Mouse (Mus musculus) intestine, postnatal 0 days (tissue): ENCODE results near the gene Cyp2t4. TPM values are rescaled to one million over a fixed set of nuclear protein-coding genes. Genes with fewer than 3 reads are reported as not detected.

ENCODE experiments used
- ATAC-seq: fragments of 200-750 bp; cut with Nextera tagmentation; 2 replicates; pipeline ENCODE4 v1.8.0; 2017; ENCODE audit warnings: mild to moderate bottlenecking, moderate TSS enrichment, moderate library complexity
- H3K27ac ChIP-seq: fragments of 300-500 bp; sonication (generic); 2 replicates; pipeline ENCODE4 v1.5.1; 2014; ENCODE audit warnings: mild to moderate bottlenecking, low read depth, low read length, moderate library complexity
- H3K27me3 ChIP-seq: fragments of 300-500 bp; sonication (generic); replicated peaks from 2 replicates; pipeline ENCODE4 v1.6.1; 2014; ENCODE audit warnings: low read length, mixed read lengths; ENCODE audit not compliant: control insufficient read depth, insufficient read depth
- H3K36me3 ChIP-seq: fragments of 300-500 bp; sonication (generic); 2 replicates; pipeline ENCODE4 v1.6.1; 2014; ENCODE audit warnings: mild to moderate bottlenecking, moderate library complexity; ENCODE audit not compliant: control insufficient read depth, insufficient read depth
- H3K4me1 ChIP-seq: fragments of 300-500 bp; sonication (generic); replicated peaks from 2 replicates; pipeline ENCODE4 v1.6.1; 2014; ENCODE audit warnings: antibody characterized with exemption, low read length, mixed read lengths; ENCODE audit not compliant: control insufficient read depth, insufficient read depth
- H3K4me2 ChIP-seq: fragments of 300-500 bp; sonication (generic); replicated peaks from 2 replicates; pipeline ENCODE4 v1.6.1; 2014; ENCODE audit warnings: low read depth, mild to moderate bottlenecking, moderate library complexity
- H3K4me3 ChIP-seq: fragments of 300-500 bp; sonication (generic); 2 replicates; pipeline ENCODE4 v1.5.1; 2014; ENCODE audit warnings: low read depth, low read length
- H3K9ac ChIP-seq: fragments of 300-500 bp; sonication (generic); 2 replicates; pipeline ENCODE4 v1.6.1; 2014; ENCODE audit warnings: mild to moderate bottlenecking, low read depth, low read length
- H3K9me3 ChIP-seq: fragments of 300-500 bp; sonication (generic); 2 replicates; pipeline ENCODE4 v1.6.1; 2016; ENCODE audit warnings: mixed run types; ENCODE audit not compliant: control insufficient read depth
- CTCF ChIP-seq: sonication (generic); IDR thresholded peaks from 2 replicates; pipeline ENCODE4 v1.5.1; 2016; ENCODE audit warnings: low read depth, mild to moderate bottlenecking, control low read depth, antibody characterized with exemption, moderate library complexity
- WGBS: fragments of 180-500 bp; shearing (Covaris S2); extraction: QIAGEN DNeasy Blood & Tissue Kit; methylation state at CpG from one replicate; pipeline ENCODE4 v1.1.7; 2014; 5-methylcytosine and 5-hydroxymethylcytosine counted together
- polyA plus RNA-seq: library from polyadenylated mRNA; unstranded; fragments of >200 nt; fragmentation: Nextera tagmentation; extraction: Ambion mirVana; gene quantifications from 2 replicates; pipeline ENCODE4 v1.2.1, GENCODE M21; 2015

Gene Cyp2t4
- polyA plus RNA-seq, 1 experiment from 2014 or later = not detected

- Histone ChIP-seq H3K27ac (no peak overlapping the region), H3K4me3 (no peak overlapping the region), H3K4me2 (no peak overlapping the region), H3K27me3 (no peaks in the 10 kb centered on the region), H3K9me3 (no peaks in the 10 kb centered on the region), H3K9ac (no peak overlapping the region), H3K36me3 (peaks cover 31% of the 10 kb centered on the region), H3K4me1 (peaks cover 5% of the 10 kb centered on the region; the same call in 1 of the 2 replicates)
- TF ChIP-seq CTCF = no peak
- ATAC-seq = no peak
- 83% methylated on average over 13 of the region's 13 CpGs for WGBS
Measured at GRCm38 (mm10) chr7:27156005-27156404, 2.5 kb downstream of the Cyp2t4 start.

GRCm38 (mm10) chr7:27158171-27158570, 4.7 kb downstream of the Cyp2t4 start:
- Histone ChIP-seq H3K4me2 (no peak overlapping the region), H3K36me3 (peaks cover 37% of the 10 kb centered on the region), H3K27ac (no peak overlapping the region), H3K9ac (no peak overlapping the region), H3K27me3 (no peaks in the 10 kb centered on the region), H3K9me3 (no peaks in the 10 kb centered on the region), H3K4me1 (peaks cover 8% of the 10 kb centered on the region; the same call in 1 of the 2 replicates), H3K4me3 (no peak overlapping the region)
- TF ChIP-seq CTCF = no peak
- WGBS = 94% methylated on average over 9 of the region's 9 CpGs
- ATAC-seq = no peak

GRCm38 (mm10) chr7:27159256-27159655, 5.7 kb downstream of the Cyp2t4 start:
- Histone ChIP-seq H3K9me3 (no peaks in the 10 kb centered on the region), H3K27me3 (no peaks in the 10 kb centered on the region), H3K4me2 (no peak overlapping the region), H3K27ac (no peak overlapping the region), H3K9ac (no peak overlapping the region), H3K4me1 (peaks cover 10% of the 10 kb centered on the region; the same call in 1 of the 2 replicates), H3K4me3 (no peak overlapping the region), H3K36me3 (peaks cover 44% of the 10 kb centered on the region)
- ATAC-seq = no peak
- 90% methylated on average over 6 of the region's 6 CpGs for whole genome bisulfite sequencing
- no peak for TF ChIP-seq CTCF

- Histone ChIP-seq H3K36me3 (peaks cover 49% of the 10 kb centered on the region), H3K4me2 (0 out of 2 replicates have a peak overlapping the region, but pooled peaks have one; percentile 9), H3K27me3 (no peaks in the 10 kb centered on the region), H3K27ac (no peak overlapping the region), H3K9me3 (no peaks in the 10 kb centered on the region), H3K4me3 (no peak overlapping the region), H3K4me1 (peaks cover 15% of the 10 kb centered on the region; the same call in 1 of the 2 replicates), H3K9ac (no peak overlapping the region)
- ATAC-seq = peak; percentile 84
- TF ChIP-seq CTCF = peak; percentile 98
- 15% methylated on average over 8 of the region's 8 CpGs for WGBS
Measured at GRCm38 (mm10) chr7:27159882-27160281, 6.4 kb downstream of the Cyp2t4 start.

GRCm38 (mm10) chr7:27160921-27161320, 7.4 kb downstream of the Cyp2t4 start:
- Histone ChIP-seq H3K4me2 (no peak overlapping the region), H3K4me3 (no peak overlapping the region), H3K27ac (no peak overlapping the region), H3K27me3 (no peaks in the 10 kb centered on the region), H3K36me3 (peaks cover 49% of the 10 kb centered on the region), H3K4me1 (peaks cover 15% of the 10 kb centered on the region), H3K9me3 (no peaks in the 10 kb centered on the region), H3K9ac (no peak overlapping the region)
- no peak for TF ChIP-seq CTCF
- ATAC-seq = no peak
- 76% methylated on average over 3 of the region's 3 CpGs for WGBS

- no peak for ATAC-seq
- peaks cover 49% of the 10 kb centered on the region for H3K36me3 ChIP-seq
- no peak overlapping the region for H3K4me3 ChIP-seq
Measured at GRCm38 (mm10) chr7:27161744-27162143, 8.2 kb downstream of the Cyp2t4 start.

More at GRCm38 (mm10) chr7:27161744-27162143, 8.2 kb downstream of the Cyp2t4 start:
- Histone ChIP-seq H3K27ac (no peak overlapping the region), H3K9ac (no peak overlapping the region), H3K4me2 (no peak overlapping the region), H3K4me1 (peaks cover 15% of the 10 kb centered on the region), H3K9me3 (no peaks in the 10 kb centered on the region), H3K27me3 (no peaks in the 10 kb centered on the region)
- WGBS = 64% methylated on average over 4 of the region's 4 CpGs
- no peak for TF ChIP-seq CTCF
